Mouse (Mus musculus) heart, embryonic 12.5 days (tissue): ENCODE measurements around the gene Drosha. TPM values are rescaled to one million over a fixed set of nuclear protein-coding genes. Genes with fewer than 3 reads are reported as not detected.

ENCODE experiments used
- ATAC-seq: fragments of 200-750 bp; cut with Nextera tagmentation; 2 replicates; pipeline ENCODE4 v1.8.0; 2017; ENCODE audit warnings: moderate TSS enrichment, moderate library complexity; ENCODE audit not compliant: insufficient number of reproducible peaks, low FRiP score
- H3K27ac ChIP-seq: fragments of 300-500 bp; sonication (generic); 2 replicates; pipeline ENCODE4 v1.5.1; 2016; ENCODE audit warnings: mild to moderate bottlenecking, moderate library complexity; ENCODE audit not compliant: poor library complexity, severe bottlenecking
- H3K27me3 ChIP-seq: fragments of 300-500 bp; sonication (generic); replicated peaks from 2 replicates; pipeline ENCODE4 v1.6.1; 2016; ENCODE audit warnings: mild to moderate bottlenecking, moderate library complexity
- H3K36me3 ChIP-seq: fragments of 300-500 bp; sonication (generic); 2 replicates; pipeline ENCODE4 v1.6.1; 2016; ENCODE audit warnings: mild to moderate bottlenecking, moderate library complexity
- H3K4me1 ChIP-seq: fragments of 300-500 bp; sonication (generic); replicated peaks from 2 replicates; pipeline ENCODE4 v1.6.1; 2016; ENCODE audit warnings: mild to moderate bottlenecking
- H3K4me2 ChIP-seq: fragments of 300-500 bp; sonication (generic); 2 replicates; pipeline ENCODE4 v1.6.1; 2016; ENCODE audit warnings: mild to moderate bottlenecking, moderate library complexity
- H3K4me3 ChIP-seq: fragments of 300-500 bp; sonication (generic); 2 replicates; pipeline ENCODE4 v1.5.1; 2016; ENCODE audit warnings: mild to moderate bottlenecking
- H3K9ac ChIP-seq: fragments of 300-500 bp; sonication (generic); 2 replicates; pipeline ENCODE4 v1.6.1; 2016; ENCODE audit warnings: mild to moderate bottlenecking, moderate library complexity
- H3K9me3 ChIP-seq: fragments of 300-500 bp; sonication (generic); replicated peaks from 2 replicates; pipeline ENCODE4 v1.6.1; 2016; ENCODE audit warnings: mild to moderate bottlenecking, moderate library complexity
- WGBS: fragments of 180-500 bp; shearing (Covaris S2); methylation state at CpG from one replicate; pipeline ENCODE4 v1.1.7; 2016; 5-methylcytosine and 5-hydroxymethylcytosine counted together
- polyA plus RNA-seq: library from polyadenylated mRNA; unstranded; fragments of >200 nt; fragmentation: Nextera tagmentation; extraction: Ambion mirVana; gene quantifications from 2 replicates; pipeline ENCODE4 v1.2.1, GENCODE M21; 2016

Drosha gene
- polyA plus RNA-seq, 1 experiment from 2014 or later: 42.1 TPM

DNA sequence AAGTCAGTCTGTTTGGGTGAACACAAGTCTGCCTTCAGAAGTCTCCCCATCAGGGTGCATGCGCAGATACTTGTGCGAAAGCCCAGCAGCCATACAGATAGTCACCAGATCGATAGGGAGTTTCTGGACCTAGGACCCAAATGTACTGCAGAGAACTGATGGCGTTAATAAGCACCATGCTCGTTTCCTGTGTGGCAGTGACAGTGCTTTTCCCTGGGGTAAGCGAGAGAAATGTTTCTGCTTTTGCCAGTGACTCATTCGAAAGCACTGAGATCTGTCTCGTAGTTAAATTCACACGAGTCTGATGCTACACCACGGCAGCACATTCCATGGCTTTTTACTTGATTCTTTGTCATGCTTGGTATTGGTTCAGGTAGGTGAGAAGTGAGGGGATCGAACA is 60.7 kb downstream of the Drosha start:
- H3K9ac ChIP-seq: no peak overlapping the region
- H3K4me1 ChIP-seq: no peaks in the 10 kb centered on the region
- no peak overlapping the region for H3K27ac ChIP-seq
- H3K9me3 ChIP-seq: no peaks in the 10 kb centered on the region
- WGBS: 92% methylated on average over 11 of the region's 11 CpGs
- H3K36me3 ChIP-seq: peaks cover 81% of the 10 kb centered on the region
- no peak overlapping the region for H3K4me3 ChIP-seq
- ATAC-seq: no peak
- H3K27me3 ChIP-seq: no peaks in the 10 kb centered on the region
- H3K4me2 ChIP-seq: no peak overlapping the region

DNA sequence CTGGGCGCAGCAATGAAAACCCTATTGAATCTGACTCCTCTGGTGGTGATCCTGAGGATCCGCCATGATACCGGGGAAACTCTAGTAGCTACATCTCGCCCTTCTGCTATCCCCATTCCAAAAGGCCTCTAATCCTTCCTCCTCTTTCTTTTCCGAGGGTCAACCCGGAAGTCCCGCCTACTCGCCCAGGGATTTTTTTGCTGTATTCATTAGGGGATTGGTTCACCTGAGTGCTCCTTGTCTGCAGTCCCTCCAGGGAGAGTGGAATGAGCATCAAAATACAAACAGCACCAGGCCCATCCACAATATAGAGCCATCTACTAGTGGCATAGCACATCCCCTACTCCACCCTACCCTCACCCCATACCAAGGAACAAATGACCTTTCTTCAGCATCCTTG is 62.6 kb downstream of the Drosha start:
- Histone ChIP-seq H3K4me3 (no peak overlapping the region), H3K9me3 (no peaks in the 10 kb centered on the region)
- WGBS: 92% methylated on average over 8 of the region's 8 CpGs

DNA sequence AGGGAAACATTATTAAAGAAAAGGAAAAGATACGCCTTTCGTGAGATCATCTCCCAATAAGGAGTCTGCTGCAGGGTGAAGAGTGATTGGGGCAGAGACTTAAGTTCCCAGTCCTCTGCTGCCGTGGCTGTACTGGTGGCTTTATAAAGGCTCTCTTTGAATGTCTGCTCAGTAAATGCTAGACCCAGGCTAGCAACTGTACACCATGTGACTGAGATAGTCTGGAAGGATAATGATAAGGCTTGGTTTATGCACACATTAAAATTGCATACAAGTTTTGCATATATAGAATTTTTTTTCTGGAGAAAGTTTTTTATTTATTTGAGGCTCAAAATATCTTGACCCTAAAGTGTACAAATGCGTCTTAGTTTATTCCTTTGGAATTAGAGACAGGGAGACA is 63.7 kb downstream of the Drosha start:
- Histone ChIP-seq H3K4me3 (no peak overlapping the region), H3K4me1 (no peaks in the 10 kb centered on the region), H3K4me2 (no peak overlapping the region), H3K27me3 (no peaks in the 10 kb centered on the region), H3K9me3 (no peaks in the 10 kb centered on the region), H3K9ac (no peak overlapping the region), H3K36me3 (peaks cover 74% of the 10 kb centered on the region), H3K27ac (no peak overlapping the region)
- ATAC-seq: no peak
- WGBS: 86% methylated on average over 4 of the region's 4 CpGs

More for the DNA sequence above, 62.6 kb downstream of the Drosha start:
- H3K27me3 ChIP-seq: no peaks in the 10 kb centered on the region
- no peaks in the 10 kb centered on the region for H3K4me1 ChIP-seq
- no peak overlapping the region for H3K9ac ChIP-seq
- H3K4me2 ChIP-seq: no peak overlapping the region
- no peak overlapping the region for H3K27ac ChIP-seq
- no peak for ATAC-seq
- peaks cover 79% of the 10 kb centered on the region for H3K36me3 ChIP-seq

DNA sequence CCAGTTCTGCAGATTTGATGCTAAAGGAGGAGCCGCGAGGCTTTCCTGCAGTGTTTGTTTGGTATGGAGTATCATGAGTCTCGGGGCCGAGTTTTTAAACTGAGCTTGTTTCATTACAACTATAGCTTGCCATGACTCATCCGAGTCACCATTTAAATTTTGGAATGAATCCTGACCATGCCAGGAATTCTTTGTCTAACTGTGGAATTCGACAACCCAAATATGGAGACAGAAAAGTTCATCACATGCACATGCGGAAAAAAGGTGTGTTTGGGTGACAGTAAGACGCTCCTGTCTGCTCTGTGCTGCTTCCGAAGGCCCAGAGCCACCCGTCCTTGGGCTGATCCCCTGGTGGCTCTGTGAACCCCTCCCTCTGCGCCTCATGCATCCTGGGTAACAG is 65.3 kb downstream of the Drosha start:
- no peak overlapping the region for H3K4me2 ChIP-seq
- no peaks in the 10 kb centered on the region for H3K27me3 ChIP-seq
- H3K36me3 ChIP-seq: peaks cover 75% of the 10 kb centered on the region
- WGBS: 90% methylated on average over 11 of the region's 11 CpGs
- no peaks in the 10 kb centered on the region for H3K9me3 ChIP-seq
- ATAC-seq: no peak
- H3K27ac ChIP-seq: no peak overlapping the region
- H3K4me3 ChIP-seq: no peak overlapping the region
- H3K9ac ChIP-seq: no peak overlapping the region
- H3K4me1 ChIP-seq: no peaks in the 10 kb centered on the region

DNA sequence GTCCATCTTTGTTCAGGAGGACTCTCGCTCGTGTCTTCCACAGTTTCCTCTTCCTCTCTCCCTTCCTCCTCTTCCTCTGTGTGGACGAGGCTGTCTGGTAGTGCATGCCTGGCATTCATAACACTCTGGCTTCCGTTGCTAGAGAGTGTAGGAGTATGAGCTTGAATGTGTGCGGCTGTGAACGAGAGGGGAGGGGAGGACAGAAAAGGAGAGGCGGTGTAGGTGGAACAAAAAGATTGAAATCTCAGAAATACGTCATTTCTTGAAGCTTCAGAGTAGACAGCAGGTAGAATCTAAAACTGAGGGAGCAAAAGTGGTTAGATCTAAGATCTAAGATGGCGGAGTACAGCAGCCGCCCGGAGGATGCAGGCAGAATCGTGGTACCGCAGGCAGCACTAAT is 70.8 kb downstream of the Drosha start:
- no peaks in the 10 kb centered on the region for H3K27me3 ChIP-seq
- H3K9ac ChIP-seq: no peak overlapping the region
- H3K4me3 ChIP-seq: no peak overlapping the region
- 86% methylated on average over 13 of the region's 13 CpGs for WGBS
- peaks cover 78% of the 10 kb centered on the region for H3K36me3 ChIP-seq
- no peak overlapping the region for H3K4me2 ChIP-seq
- no peaks in the 10 kb centered on the region for H3K4me1 ChIP-seq
- H3K27ac ChIP-seq: no peak overlapping the region
- peaks cover 4% of the 10 kb centered on the region; the same call in 1 of the 2 replicates for H3K9me3 ChIP-seq
- no peak for ATAC-seq

DNA sequence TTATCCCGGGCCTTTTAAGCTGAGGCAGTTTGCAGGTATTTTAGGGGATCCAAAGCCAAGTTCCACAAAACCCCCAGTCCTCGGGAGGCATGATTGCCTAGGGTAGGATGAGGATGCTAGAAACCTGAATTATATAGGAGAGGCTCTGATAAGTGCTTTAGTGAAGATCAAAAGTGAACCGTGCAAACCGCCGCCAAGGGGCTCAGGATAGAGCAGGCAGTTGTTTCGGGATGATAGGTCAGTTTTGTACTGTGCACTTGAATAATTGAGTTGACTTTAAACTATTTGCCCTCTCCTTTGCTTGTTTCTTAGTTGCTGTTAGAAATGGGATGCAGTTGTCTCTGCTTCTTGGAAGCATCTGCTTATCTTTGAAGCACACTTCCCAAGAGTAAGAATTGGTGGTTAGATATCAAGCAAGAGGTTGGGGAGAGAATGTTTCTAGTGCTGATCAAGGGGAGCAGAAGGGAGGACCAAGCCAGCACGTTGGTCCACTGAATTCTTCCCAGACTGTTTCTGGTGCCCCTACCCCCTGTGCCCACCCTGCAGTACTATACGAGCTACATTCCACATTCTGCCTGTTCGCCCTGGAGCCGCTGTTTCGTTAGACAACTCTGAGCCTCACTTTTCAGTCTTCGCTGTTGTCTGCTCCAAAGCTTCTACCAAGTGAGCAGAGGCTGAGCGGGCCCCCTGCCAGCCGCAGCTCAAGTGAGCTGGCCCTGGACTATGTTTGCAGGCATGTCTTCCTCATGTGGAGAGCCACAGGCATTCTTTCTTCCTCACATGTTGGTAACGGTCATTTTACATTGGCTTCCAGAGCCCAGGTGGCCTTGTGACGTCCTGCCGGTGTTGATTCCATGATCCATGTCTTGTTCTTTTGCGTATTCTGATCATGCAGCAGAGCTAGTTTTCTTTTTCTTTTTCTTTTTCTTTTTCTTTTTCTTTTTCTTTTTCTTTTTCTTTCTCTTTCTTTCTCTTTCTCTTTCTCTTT is 71.7 kb downstream of the Drosha start:
- WGBS: 91% methylated on average over 18 of the region's 18 CpGs
- ATAC-seq: no peak
- Histone ChIP-seq H3K4me2 (no peak overlapping the region), H3K27me3 (no peaks in the 10 kb centered on the region), H3K4me3 (no peak overlapping the region), H3K27ac (no peak overlapping the region), H3K36me3 (peaks cover 76% of the 10 kb centered on the region), H3K4me1 (no peaks in the 10 kb centered on the region), H3K9me3 (peaks cover 4% of the 10 kb centered on the region; the same call in 1 of the 2 replicates), H3K9ac (no peak overlapping the region)

DNA sequence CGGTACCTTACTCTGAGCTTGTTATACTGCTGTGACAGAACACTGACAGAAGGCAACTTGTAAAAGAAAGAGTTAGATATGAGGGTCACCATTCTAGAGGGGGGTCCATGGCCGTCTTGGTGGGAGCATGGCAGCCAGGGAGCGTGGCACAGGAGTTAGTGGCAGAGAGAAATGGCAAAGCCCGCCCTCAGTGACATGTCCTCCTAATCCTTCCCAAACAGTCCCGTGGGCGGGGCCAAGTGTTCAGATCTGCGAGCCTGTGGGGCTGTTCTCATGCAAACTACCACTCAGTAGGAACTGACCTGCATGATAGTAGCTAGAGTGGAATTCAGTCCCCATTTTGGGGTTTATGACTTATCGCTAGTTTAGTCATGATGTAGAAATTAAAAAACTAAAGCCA is 73.2 kb downstream of the Drosha start:
- Histone ChIP-seq H3K9me3 (peaks cover 4% of the 10 kb centered on the region; the same call in 1 of the 2 replicates), H3K36me3 (peaks cover 84% of the 10 kb centered on the region), H3K9ac (no peak overlapping the region), H3K4me1 (no peaks in the 10 kb centered on the region), H3K4me3 (no peak overlapping the region), H3K27ac (no peak overlapping the region), H3K27me3 (no peaks in the 10 kb centered on the region), H3K4me2 (no peak overlapping the region)
- WGBS: 89% methylated on average over 8 of the region's 8 CpGs
- no peak for ATAC-seq

DNA sequence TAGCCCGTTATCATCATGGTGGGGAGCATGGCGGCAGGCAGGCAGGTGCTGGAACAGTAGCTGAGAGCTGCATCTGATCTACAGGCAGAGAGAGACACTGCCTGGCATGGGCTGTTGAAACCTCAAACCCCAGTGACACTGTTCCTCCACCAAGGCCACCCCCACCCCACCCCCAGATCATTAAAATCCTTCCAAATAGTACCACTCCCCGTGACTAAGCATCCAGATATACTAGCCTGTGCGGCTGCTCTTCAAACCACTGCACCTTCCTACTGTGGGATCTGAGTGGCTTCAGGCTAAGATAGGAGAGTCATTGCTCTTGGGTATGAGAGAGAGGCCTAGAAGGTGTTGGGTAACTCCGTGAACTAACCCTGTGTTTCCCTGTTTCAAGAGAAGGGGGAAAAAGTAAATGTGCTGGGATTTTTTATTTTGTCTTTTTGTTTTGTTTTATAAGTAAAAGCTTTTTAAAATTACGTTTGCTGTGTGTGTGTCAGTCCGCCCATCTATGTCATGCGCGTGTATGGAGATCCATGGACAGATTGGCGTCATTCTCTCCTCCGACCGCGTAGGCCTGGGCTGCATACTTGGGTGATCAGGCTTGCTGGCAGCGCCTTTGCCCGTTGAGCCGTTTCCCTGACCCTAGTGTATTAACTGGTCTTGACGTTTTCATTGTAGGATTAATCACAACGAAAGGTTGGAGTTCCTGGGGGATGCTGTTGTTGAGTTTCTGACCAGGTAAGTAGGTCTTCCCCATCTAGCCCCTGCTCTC is 76.0 kb downstream of the Drosha start:
- H3K4me3 ChIP-seq: no peak overlapping the region
- no peak overlapping the region for H3K9ac ChIP-seq
- no peak overlapping the region for H3K27ac ChIP-seq
- no peaks in the 10 kb centered on the region for H3K4me1 ChIP-seq
- 91% methylated on average over 18 of the region's 18 CpGs for WGBS
- ATAC-seq: no peak
- no peaks in the 10 kb centered on the region for H3K27me3 ChIP-seq
- peaks cover 4% of the 10 kb centered on the region; the same call in 1 of the 2 replicates for H3K9me3 ChIP-seq
- H3K4me2 ChIP-seq: no peak overlapping the region
- peaks cover 77% of the 10 kb centered on the region for H3K36me3 ChIP-seq

DNA sequence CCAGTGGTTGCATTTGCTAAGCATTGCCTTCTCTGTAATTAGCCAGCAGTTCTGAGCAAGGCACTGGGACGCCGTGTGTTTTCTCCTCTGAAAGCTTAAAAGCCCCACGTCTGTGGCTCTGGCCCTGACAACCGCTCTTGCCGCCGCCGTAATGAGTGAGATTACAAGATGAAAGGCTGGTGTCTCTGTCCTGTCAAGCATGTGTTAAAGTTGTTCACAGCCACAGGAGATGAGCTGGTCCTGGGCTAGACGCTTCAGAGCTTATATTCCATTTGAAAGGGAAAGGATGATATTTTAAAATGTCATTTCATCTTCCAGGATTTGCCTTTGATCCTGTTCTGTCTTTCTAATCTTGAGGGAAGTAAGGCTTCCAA is 76.6 kb downstream of the Drosha start:
- Histone ChIP-seq H3K4me3 (no peak overlapping the region), H3K4me2 (no peak overlapping the region), H3K27ac (no peak overlapping the region), H3K36me3 (peaks cover 73% of the 10 kb centered on the region), H3K9me3 (peaks cover 4% of the 10 kb centered on the region; the same call in 1 of the 2 replicates), H3K4me1 (no peaks in the 10 kb centered on the region), H3K9ac (no peak overlapping the region), H3K27me3 (no peaks in the 10 kb centered on the region)
- ATAC-seq: no peak
- WGBS: 72% methylated on average over 8 of the region's 8 CpGs

DNA sequence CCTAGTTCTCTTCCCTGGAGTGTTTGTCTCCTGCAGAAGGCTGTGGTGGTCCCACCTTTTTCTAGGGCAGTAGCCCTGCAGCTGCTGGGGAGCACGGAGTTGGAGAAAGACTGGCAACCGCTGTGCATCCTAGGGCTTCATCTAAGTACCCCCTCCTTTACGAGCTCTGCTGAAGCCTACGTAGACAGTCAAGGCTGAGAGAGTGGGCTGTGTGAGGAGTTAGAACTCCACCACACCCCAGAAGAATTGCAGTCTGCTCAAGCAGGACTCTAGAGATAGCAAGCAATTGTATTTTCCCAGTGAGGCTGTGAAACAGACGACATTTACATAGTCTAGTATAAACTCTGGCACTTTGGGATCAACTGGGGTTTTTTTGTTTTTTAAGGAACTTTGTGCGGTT is 79.8 kb downstream of the Drosha start:
- Histone ChIP-seq H3K4me1 (peaks cover 17% of the 10 kb centered on the region), H3K4me2 (no peak overlapping the region), H3K27me3 (no peaks in the 10 kb centered on the region), H3K9ac (no peak overlapping the region), H3K36me3 (peaks cover 50% of the 10 kb centered on the region), H3K27ac (no peak overlapping the region), H3K4me3 (no peak overlapping the region), H3K9me3 (no peaks in the 10 kb centered on the region)
- no peak for ATAC-seq
- WGBS: 83% methylated on average over 6 of the region's 6 CpGs
